Mouse (Mus musculus) megakaryocyte progenitor cell, adult 5-6 weeks (primary cell): ENCODE results near the gene Maip1. TPM values are rescaled to one million over a fixed set of nuclear protein-coding genes. Genes with fewer than 3 reads are reported as not detected.

Experiments used
- ATAC-seq: replicated peaks from 2 replicates; pipeline ENCODE4 v1.8.0; 2016; ENCODE audit warnings: mild to moderate bottlenecking, moderate TSS enrichment, inconsistent platforms; ENCODE audit not compliant: poor library complexity
- total RNA-seq, 2 experiments: library from RNA; stranded (forward) in 1 of 2; stranded (reverse) in 1 of 2; fragments of 157-497, 149-512 nt in 1 of 2; fragments of 200-1000 nt in 1 of 2; gene quantifications; 2 replicates each; pipeline versions ENCODE4 v1.2.3 to v1.2.4; 2015 to 2017

Gene Maip1
- total RNA-seq, 2 experiments from 2014 or later = 10.0 to 12.4 TPM

- ATAC-seq = peak; percentile 57
These were observed 17.6 kb downstream of the Maip1 start for GRCm38 (mm10) chr1:57423696-57424095.

- peak; percentile 93 for ATAC-seq
These were observed 22.5 kb downstream of the Maip1 start for GRCm38 (mm10) chr1:57428368-57429308.

- ATAC-seq = peak; percentile 42
These were observed 23.8 kb downstream of the Maip1 start for GRCm38 (mm10) chr1:57429786-57430483.

- ATAC-seq = no peak
These were observed 27.0 kb downstream of the Maip1 start for GRCm38 (mm10) chr1:57433141-57433540.

- ATAC-seq = peak; percentile 85
These were observed 30.3 kb downstream of the Maip1 start for GRCm38 (mm10) chr1:57436408-57436807.

GRCm38 (mm10) chr1:57436954-57437353 lies 30.8 kb downstream of the Maip1 start:
- ATAC-seq = peak; percentile 50

GRCm38 (mm10) chr1:57439026-57439425 lies 32.9 kb downstream of the Maip1 start:
- no peak for ATAC-seq

- no peak for ATAC-seq
These were observed 34.6 kb downstream of the Maip1 start for GRCm38 (mm10) chr1:57440771-57441170.

- no peak for ATAC-seq
These were observed 39.6 kb downstream of the Maip1 start for GRCm38 (mm10) chr1:57445679-57446078.

- ATAC-seq = no peak
These were observed 44.1 kb downstream of the Maip1 start for GRCm38 (mm10) chr1:57450241-57450640.

- no peak for ATAC-seq
These were observed 54.3 kb downstream of the Maip1 start for GRCm38 (mm10) chr1:57460305-57460940.

Other genes starting within 250 kb of the Maip1 start
- 16.6 and 19.3 TPM in 2 replicates for gene 1700066M21Rik, start 28.7 kb upstream of the Maip1 start, total RNA-seq (2015)
- gene 1700066M21Rik, start 28.7 kb upstream of the Maip1 start, total RNA-seq (2017) = 18.1 TPM in 2 replicates
- 23.3 and 35.1 TPM in 2 replicates for gene Tyw5, start 773 bp downstream of the Maip1 start, total RNA-seq (2015)
- 25.8 and 28.4 TPM in 2 replicates for gene Tyw5, start 773 bp downstream of the Maip1 start, total RNA-seq (2017)